Mouse (Mus musculus) liver, embryonic 11.5 days (tissue): ENCODE measurements around the gene Klf7. TPM values are rescaled to one million over a fixed set of nuclear protein-coding genes. Genes with fewer than 3 reads are reported as not detected.

Experiments used
- ATAC-seq: fragments of 200-750 bp; cut with Nextera tagmentation; replicated peaks from 2 replicates; pipeline ENCODE4 v1.8.0; 2017; ENCODE audit warnings: moderate number of reproducible peaks, mild to moderate bottlenecking, moderate TSS enrichment, moderate library complexity; ENCODE audit not compliant: low FRiP score
- DNase-seq: peaks from one replicate; pipeline ENCODE4 v3.0.0-alpha.2; 2017; ENCODE audit warnings: low spot score
- H3K27ac ChIP-seq: fragments of 300-500 bp; sonication (generic); 2 replicates; pipeline ENCODE4 v1.5.1; 2014; ENCODE audit warnings: mild to moderate bottlenecking, low read depth, low read length, control low read depth
- H3K27me3 ChIP-seq: fragments of 300-500 bp; sonication (generic); replicated peaks from 2 replicates; pipeline ENCODE4 v1.6.1; 2014; ENCODE audit warnings: low read length, mixed read lengths; ENCODE audit not compliant: control insufficient read depth, insufficient read depth
- H3K36me3 ChIP-seq: fragments of 300-500 bp; sonication (generic); 2 replicates; pipeline ENCODE4 v1.6.1; 2014; ENCODE audit warnings: mild to moderate bottlenecking, low read length, moderate library complexity, mixed read lengths; ENCODE audit not compliant: control insufficient read depth, insufficient read depth
- H3K4me1 ChIP-seq: fragments of 300-500 bp; sonication (generic); replicated peaks from 2 replicates; pipeline ENCODE4 v1.6.1; 2014; ENCODE audit warnings: low read length, mixed read lengths; ENCODE audit not compliant: control insufficient read depth, insufficient read depth
- H3K4me2 ChIP-seq: fragments of 300-500 bp; sonication (generic); 2 replicates; pipeline ENCODE4 v1.6.1; 2014; ENCODE audit warnings: mild to moderate bottlenecking, control low read depth, moderate library complexity
- H3K4me3 ChIP-seq: fragments of 300-500 bp; sonication (generic); 2 replicates; pipeline ENCODE4 v1.5.1; 2014; ENCODE audit warnings: low read depth, low read length, control low read depth
- H3K9ac ChIP-seq: fragments of 300-500 bp; sonication (generic); 2 replicates; pipeline ENCODE4 v1.6.1; 2014; ENCODE audit warnings: low read depth, low read length, control low read depth
- H3K9me3 ChIP-seq: fragments of 300-500 bp; sonication (generic); 2 replicates; pipeline ENCODE4 v1.6.1; 2016; ENCODE audit warnings: low read length, inconsistent platforms, mixed read lengths; ENCODE audit not compliant: control insufficient read depth
- WGBS: fragments of 180-500 bp; shearing (Covaris S2); extraction: QIAGEN DNeasy Blood & Tissue Kit; methylation state at CpG from one replicate; pipeline ENCODE4 v1.1.7; 2014; 5-methylcytosine and 5-hydroxymethylcytosine counted together
- polyA plus RNA-seq: library from polyadenylated mRNA; unstranded; fragments of >200 nt; fragmentation: Nextera tagmentation; extraction: Ambion mirVana; gene quantifications from 2 replicates; pipeline ENCODE4 v1.2.1, GENCODE M21; 2014

The Klf7 gene
- polyA plus RNA-seq, 1 experiment from 2014 or later, result 10.1 TPM

- Histone ChIP-seq H3K9me3 (no peaks in the 10 kb centered on the region), H3K4me2 (peak overlapping the region; percentile 71), H3K36me3 (no peaks in the 10 kb centered on the region), H3K27me3 (no peaks in the 10 kb centered on the region), H3K27ac (peak overlapping the region; percentile 84), H3K4me1 (peaks cover 26% of the 10 kb centered on the region), H3K4me3 (peak overlapping the region; percentile 82), H3K9ac (peak overlapping the region; percentile 72)
- ATAC-seq, result peak; percentile 13; the same call in 1 of the 2 replicates
- WGBS, result under 1% methylated on average over 25 of the region's 25 CpGs
- DNase-seq, result peak; percentile 58
These were observed 1.1 kb downstream of the Klf7 start for GRCm38 (mm10) chr1:64120811-64121515.

GRCm38 (mm10) chr1:64120421-64120810 lies 1.7 kb downstream of the Klf7 start:
- Histone ChIP-seq H3K9ac (peak overlapping the region; percentile 72), H3K4me1 (peaks cover 26% of the 10 kb centered on the region), H3K36me3 (no peaks in the 10 kb centered on the region), H3K9me3 (no peaks in the 10 kb centered on the region), H3K4me3 (peak overlapping the region; percentile 82), H3K4me2 (peak overlapping the region; percentile 71), H3K27me3 (no peaks in the 10 kb centered on the region), H3K27ac (peak overlapping the region; percentile 84)
- under 1% methylated on average over 13 of the region's 13 CpGs for WGBS
- ATAC-seq (no peak), DNase-seq (no peak)

GRCm38 (mm10) chr1:64119851-64120250 lies 2.2 kb downstream of the Klf7 start:
- H3K4me2 ChIP-seq, result peak overlapping the region; percentile 71
- peak overlapping the region; percentile 84 for H3K27ac ChIP-seq
- H3K4me1 ChIP-seq, result peaks cover 26% of the 10 kb centered on the region

GRCm38 (mm10) chr1:64119358-64119794 lies 2.7 kb downstream of the Klf7 start:
- no peak for DNase-seq
- Histone ChIP-seq H3K27me3 (no peaks in the 10 kb centered on the region), H3K9ac (peak overlapping the region; percentile 72; the same call in 1 of the 2 replicates), H3K4me2 (peak overlapping the region; percentile 71), H3K36me3 (no peaks in the 10 kb centered on the region), H3K27ac (no peak overlapping the region), H3K4me3 (peak overlapping the region; percentile 82), H3K4me1 (peaks cover 26% of the 10 kb centered on the region), H3K9me3 (no peaks in the 10 kb centered on the region)
- WGBS, result 21% methylated on average over 7 of the region's 7 CpGs
- ATAC-seq, result no peak

More at GRCm38 (mm10) chr1:64119851-64120250, 2.2 kb downstream of the Klf7 start:
- peak overlapping the region; percentile 72 for H3K9ac ChIP-seq
- H3K36me3 ChIP-seq, result no peaks in the 10 kb centered on the region
- DNase-seq (no peak), ATAC-seq (no peak)
- H3K4me3 ChIP-seq, result peak overlapping the region; percentile 82
- H3K27me3 ChIP-seq, result no peaks in the 10 kb centered on the region
- H3K9me3 ChIP-seq, result no peaks in the 10 kb centered on the region
- 1% methylated on average over 8 of the region's 8 CpGs for WGBS

- no peaks in the 10 kb centered on the region for H3K36me3 ChIP-seq
- no peaks in the 10 kb centered on the region for H3K27me3 ChIP-seq
- DNase-seq (no peak), ATAC-seq (no peak)
- peak overlapping the region; percentile 71 for H3K4me2 ChIP-seq
- H3K9ac ChIP-seq, result peak overlapping the region; percentile 4; the same call in 1 of the 2 replicates
- H3K9me3 ChIP-seq, result no peaks in the 10 kb centered on the region
- H3K4me1 ChIP-seq, result peaks cover 26% of the 10 kb centered on the region
- peak overlapping the region; percentile 82 for H3K4me3 ChIP-seq
- 24% methylated on average over 6 of the region's 6 CpGs for WGBS
- H3K27ac ChIP-seq, result 0 out of 2 replicates have a peak overlapping the region, but pooled peaks have one; percentile 1
These were observed 3.6 kb downstream of the Klf7 start for GRCm38 (mm10) chr1:64118285-64119170.

- H3K36me3 ChIP-seq, result no peaks in the 10 kb centered on the region
- peaks cover 26% of the 10 kb centered on the region for H3K4me1 ChIP-seq
- H3K4me2 ChIP-seq, result peak overlapping the region; percentile 71
- no peak overlapping the region; the same call in 1 of the 2 replicates for H3K4me3 ChIP-seq
- no peaks in the 10 kb centered on the region for H3K9me3 ChIP-seq
- ATAC-seq, result no peak
- 57% methylated on average over 11 of the region's 11 CpGs for WGBS
- no peak overlapping the region for H3K27ac ChIP-seq
- H3K27me3 ChIP-seq, result no peaks in the 10 kb centered on the region
- DNase-seq, result no peak
- no peak overlapping the region for H3K9ac ChIP-seq
These were observed 4.4 kb downstream of the Klf7 start for GRCm38 (mm10) chr1:64117478-64118284.

- WGBS, result 84% methylated on average over 6 of the region's 6 CpGs
- Histone ChIP-seq H3K9ac (no peak overlapping the region), H3K9me3 (no peaks in the 10 kb centered on the region), H3K27ac (no peak overlapping the region), H3K36me3 (no peaks in the 10 kb centered on the region), H3K4me1 (peaks cover 23% of the 10 kb centered on the region), H3K27me3 (no peaks in the 10 kb centered on the region), H3K4me3 (no peak overlapping the region), H3K4me2 (no peak overlapping the region)
- DNase-seq (no peak), ATAC-seq (no peak)
These were observed 5.2 kb downstream of the Klf7 start for GRCm38 (mm10) chr1:64116746-64117455.
